Mouse (Mus musculus) neural tube, embryonic 10.5 days (tissue): ENCODE data around the gene Hamp2.

Experiments
- DNase-seq: peaks from one replicate; pipeline ENCODE4 v3.0.0-alpha.2; 2017; ENCODE audit warnings: low spot score; ENCODE audit errors: extremely low spot score

The Hamp2 gene

DNA sequence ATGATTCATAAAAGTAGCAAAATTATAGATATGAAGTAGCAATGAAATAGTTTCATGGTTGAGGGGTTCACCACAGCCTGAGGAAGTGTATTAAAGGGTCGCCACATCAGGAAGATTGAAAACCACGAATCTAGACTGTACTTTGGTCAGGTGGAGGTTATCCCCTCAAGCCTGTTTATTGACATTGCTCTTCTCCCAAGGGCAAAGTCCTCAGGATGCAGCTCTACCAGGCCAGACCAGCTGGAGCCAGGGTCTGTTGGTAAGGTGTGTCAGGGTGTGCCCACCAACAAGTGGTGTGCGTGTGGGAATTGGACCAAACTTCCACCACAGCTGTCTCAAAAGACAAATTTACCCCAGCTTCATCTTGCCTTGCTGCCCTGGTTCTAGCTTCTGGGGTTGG is 29.3 kb downstream of the Hamp2 start:
- DNase-seq = no peak

DNA sequence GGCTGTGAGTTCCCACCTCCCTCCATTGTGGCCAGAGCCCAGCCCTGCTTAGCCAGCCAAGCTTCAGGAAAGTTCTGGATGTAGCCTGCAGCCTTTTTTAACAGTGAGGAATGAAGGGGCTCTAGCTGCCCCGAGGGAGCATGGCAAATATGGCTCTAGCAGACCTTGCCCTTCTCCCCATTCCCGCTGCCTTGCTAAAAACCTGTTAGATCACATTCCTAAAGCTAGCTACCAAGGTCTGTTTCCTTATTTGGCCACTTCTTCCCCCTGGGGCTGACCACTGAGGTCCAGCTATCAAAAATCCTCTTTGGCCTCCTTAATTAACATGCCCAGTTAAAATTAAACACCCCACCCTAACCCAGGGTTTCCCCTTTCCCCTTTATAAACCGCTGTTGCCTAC is 32.0 kb downstream of the Hamp2 start:
- no peak for DNase-seq

DNA sequence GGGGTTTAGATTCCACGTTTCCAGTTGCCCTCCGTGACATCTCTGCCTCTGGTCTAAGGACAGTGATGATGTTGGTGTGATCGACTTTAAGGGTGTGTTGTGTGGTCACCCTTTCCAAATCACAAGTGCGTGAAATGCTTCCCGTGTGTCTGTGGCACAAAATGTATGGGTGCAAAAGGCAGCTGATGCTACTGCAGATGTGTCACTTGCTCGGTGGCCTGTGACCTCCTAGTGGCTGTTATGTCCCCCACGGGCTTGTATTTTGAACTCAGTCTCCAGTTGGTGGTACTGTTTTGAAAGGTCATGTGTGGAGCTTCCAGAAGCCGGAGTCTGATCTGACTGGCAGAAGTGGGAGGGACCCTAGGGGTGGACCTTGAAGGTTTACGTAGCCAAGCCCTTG is 32.7 kb downstream of the Hamp2 start:
- no peak for DNase-seq

DNA sequence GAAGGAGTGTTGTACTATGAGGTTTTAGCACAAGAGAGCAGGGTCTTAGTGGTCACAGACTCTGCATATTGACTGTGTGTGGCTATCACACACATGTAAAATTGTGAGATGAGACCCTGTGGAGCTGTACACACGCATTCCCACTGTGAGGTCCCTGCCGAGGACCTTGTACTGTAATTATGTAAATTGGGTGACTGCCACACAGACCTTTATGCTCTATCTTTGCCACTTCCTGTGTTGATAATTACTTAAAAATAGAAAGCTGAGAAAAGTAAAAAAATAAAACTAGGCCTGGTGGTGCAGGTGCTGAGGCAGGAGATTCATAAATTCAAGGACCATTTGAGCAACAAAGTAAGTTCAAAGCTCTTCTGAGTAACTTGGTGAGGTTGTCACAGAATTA is 33.8 kb downstream of the Hamp2 start:
- DNase-seq = no peak

DNA sequence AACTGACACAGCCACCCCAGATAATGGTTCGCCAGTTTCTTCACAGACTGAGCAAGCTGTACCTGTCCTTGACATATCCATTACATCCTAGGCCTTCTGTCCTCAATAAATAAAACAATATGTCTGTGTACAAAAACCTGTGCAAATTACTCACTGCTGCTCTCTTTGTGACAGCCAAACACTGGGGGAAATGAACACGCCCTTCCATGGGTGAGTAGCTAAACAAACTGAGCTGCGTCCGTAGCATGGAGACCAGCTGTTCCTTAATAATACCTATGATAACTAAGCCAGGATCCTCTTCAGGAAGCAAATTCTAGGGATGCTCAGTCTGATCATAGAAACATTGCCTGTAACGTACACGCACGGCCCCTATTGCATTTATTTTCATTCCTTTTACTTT is 35.7 kb downstream of the Hamp2 start:
- DNase-seq = no peak

DNA sequence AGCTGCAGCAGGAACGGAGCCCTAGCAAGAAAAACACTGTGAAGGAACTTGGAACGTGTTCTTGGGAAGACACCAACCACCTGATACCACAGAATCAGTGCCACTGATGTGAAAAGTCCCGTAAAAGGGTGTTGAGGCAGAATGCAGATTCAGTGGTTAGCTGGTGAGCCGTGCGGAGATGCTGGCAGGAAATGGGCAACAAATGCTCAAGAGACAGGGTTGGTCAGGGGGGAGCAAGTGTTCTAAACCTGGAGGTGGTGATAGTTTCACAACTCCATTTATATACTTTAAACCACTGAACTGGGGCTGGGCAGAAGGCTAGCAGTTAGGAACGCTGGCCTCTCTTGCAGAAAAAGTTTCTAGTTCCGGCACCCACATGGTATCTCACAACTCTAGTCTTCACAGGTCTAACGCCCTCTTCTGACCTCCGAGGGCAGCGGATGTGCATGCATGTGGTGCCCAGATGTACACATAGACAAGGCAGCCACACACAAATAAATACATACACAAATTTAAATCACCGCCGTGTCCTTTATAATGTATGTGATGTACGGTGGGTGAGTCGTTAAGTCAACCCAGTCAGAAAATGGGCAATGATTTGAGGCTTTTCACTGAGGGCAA is 36.8 kb downstream of the Hamp2 start:
- no peak for DNase-seq

DNA sequence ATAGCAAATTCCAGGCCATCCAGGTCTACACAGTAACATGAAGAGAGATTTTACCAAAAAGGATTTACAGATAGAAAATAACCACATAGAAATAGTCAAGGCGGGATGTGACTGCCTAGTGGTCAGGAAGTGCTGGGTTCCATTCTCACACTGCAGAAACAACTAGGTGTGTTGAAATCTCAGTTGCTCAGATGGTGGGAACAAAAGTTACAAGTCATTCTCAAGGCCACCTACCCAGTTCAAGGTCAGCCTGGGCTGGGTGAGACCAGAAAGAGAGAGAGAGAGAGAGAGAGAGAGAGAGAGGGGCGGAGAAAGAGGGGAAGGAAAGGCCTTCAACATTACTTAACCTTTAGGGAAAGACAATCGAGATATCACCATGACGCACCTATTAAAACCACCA is 37.6 kb downstream of the Hamp2 start:
- DNase-seq = no peak

DNA sequence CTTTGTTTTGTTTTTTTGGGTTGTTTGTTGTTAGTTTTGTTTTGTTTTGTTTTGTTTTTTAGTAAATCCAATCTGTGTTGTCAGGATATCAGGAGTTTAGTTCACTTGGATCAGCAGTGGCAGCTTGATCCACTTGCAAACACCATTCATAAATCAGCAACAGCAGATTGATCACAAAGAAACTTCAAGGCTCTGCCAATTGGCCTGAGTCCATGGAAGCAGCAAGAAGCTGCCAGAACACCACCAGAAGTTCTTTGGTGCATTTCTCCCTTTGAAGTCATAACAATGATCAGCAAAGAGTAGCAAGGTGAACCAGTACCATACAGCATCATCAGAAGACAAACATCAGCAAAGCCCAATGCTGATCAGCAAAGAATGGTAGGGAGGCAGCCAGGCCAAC is 40.4 kb downstream of the Hamp2 start:
- DNase-seq = no peak

DNA sequence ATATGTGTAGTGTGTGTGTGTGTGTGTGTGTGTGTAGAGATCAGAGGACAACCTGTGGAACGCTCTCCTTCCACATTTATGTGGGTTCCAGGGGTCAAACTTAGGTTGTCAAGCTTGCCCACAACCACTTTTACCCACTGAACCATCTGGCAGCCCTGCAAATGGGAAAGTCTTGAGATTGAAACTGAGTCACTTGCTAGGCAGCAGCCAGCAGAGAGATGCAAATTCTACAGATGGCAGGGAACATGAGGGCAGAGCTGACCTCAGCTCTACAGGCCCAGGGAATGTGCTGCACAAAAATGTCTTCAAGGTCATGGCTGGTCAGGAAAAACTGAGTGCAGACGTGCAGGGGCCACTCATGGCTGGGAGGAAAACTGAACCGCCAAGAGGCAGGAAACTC is 43.1 kb downstream of the Hamp2 start:
- DNase-seq = no peak

DNA sequence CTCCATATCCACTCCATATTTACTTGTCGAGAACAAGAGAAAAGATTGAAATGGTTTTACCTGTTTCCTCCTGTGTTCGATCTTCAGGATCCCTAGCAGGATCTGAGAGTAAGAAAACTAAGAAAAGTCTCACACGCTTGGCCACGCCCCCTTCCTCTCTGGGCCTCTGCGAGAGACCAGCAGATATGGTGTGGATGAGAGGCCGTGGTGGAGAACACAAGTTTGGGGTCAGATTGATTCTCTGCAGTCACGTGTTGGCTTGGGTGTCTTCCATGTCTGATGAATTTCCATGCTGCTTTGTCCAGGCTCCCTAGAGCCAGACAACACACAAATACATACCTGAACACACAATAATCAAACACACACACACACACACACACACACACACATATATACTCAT is 44.3 kb downstream of the Hamp2 start, which contains the start of gene Cd22:
Gene Cd22, minus strand, starts transcription at position 167 of the 400 bp plus-strand sequence.
- no peak for DNase-seq

DNA sequence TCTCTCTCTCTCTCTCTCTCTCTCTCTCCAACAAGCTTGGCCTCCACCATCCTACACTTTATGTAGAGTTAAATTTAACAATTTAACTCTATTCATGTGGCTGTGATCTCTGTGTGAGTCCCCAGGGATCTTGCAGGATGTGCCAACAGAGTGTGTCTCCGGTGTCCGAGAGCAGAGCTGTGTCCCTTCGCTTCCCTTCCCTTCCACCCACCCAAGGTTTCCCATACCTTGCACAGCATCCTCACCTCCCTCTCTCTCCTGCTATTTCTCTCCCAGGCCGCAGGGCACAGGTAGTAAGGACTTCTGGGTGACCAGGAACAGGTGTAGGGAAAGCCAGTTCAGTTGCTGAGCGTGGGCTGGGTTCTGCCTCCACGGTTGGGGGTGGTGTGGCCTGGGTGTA is 45.5 kb downstream of the Hamp2 start:
- no peak for DNase-seq

DNA sequence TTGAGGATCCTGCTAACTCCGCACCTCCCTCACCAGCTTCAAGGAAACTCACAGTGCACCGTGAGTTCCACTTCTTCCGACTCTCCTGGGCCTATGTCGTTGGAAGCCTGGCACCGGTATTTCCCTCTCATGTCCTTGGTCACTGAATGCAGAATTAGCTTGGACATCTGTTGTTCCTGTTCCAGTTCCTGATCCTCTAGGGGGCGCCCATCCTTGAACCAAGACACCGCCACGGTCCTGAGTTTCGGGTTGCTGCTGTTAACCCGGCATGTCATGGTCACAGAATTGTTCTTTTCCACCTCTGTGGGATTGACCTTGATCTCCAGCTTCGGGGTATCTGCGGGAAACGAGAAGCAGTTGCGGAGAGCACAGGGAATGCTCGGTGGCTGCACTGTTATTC is 51.4 kb downstream of the Hamp2 start:
- peak; percentile 59 for DNase-seq
